Mouse (Mus musculus) bone marrow macrophage, adult 2 months (primary cell): ENCODE measurements around the gene Trp53bp1.

Source experiments
- CTCF ChIP-seq: IDR thresholded peaks from 2 replicates; pipeline ENCODE4 v1.5.1; 2012; ENCODE audit warnings: low read depth, mild to moderate bottlenecking, low read length, moderate library complexity
- POLR2A ChIP-seq: IDR thresholded peaks from 2 replicates; pipeline ENCODE4 v1.6.1; 2012; ENCODE audit warnings: mild to moderate bottlenecking, low read depth, low read length, borderline replicate concordance

DNA sequence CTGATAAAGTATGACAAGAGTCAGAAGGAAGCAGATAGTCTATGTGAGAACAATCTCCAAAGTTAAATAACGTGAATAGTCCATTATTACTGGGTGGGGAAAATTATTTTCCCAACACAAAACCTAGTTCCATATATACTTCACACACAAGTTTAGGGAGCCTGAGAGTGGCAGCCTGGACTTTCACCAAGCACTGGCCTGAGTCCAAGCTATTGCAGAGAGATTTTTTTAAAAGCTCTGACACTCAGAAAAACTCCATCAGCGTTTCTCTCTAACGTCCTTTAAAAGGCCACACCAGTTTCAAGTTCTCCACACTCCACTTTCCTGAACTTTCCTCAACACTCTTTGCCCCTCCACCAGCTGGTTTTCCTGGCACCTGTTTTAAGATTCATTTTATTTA lies 56.7 kb downstream of the Trp53bp1 start:
- TF ChIP-seq CTCF (no peak), POLR2A (no peak)
